Mouse (Mus musculus) limb, embryonic 11.5 days (tissue): ENCODE measurements around the gene Samd4. TPM values are rescaled to one million over a fixed set of nuclear protein-coding genes. Genes with fewer than 3 reads are reported as not detected.

Experiments
- ATAC-seq: fragments of 200-750 bp; cut with Nextera tagmentation; 2 replicates; pipeline ENCODE4 v1.8.0; 2017; ENCODE audit warnings: low read depth; ENCODE audit not compliant: insufficient number of reproducible peaks, low FRiP score, low TSS enrichment
- DNase-seq: peaks from one replicate; pipeline ENCODE4 v3.0.0-alpha.2; 2015; ENCODE audit warnings: low spot score
- H3K27ac ChIP-seq: fragments of 300-500 bp; sonication (generic); replicated peaks from 2 replicates; pipeline ENCODE4 v1.5.1; 2014; ENCODE audit warnings: low read depth, mild to moderate bottlenecking, low read length
- H3K27me3 ChIP-seq: fragments of 300-500 bp; sonication (generic); 2 replicates; pipeline ENCODE4 v1.6.1; 2014; ENCODE audit warnings: mild to moderate bottlenecking, low read length, mixed read lengths; ENCODE audit not compliant: control insufficient read depth, insufficient read depth
- H3K36me3 ChIP-seq: fragments of 300-500 bp; sonication (generic); 2 replicates; pipeline ENCODE4 v1.6.1; 2014; ENCODE audit warnings: mild to moderate bottlenecking, low read length, moderate library complexity, mixed read lengths; ENCODE audit not compliant: control insufficient read depth, insufficient read depth
- H3K4me1 ChIP-seq: fragments of 300-500 bp; sonication (generic); 2 replicates; pipeline ENCODE4 v1.6.1; 2014; ENCODE audit warnings: low read length, mixed read lengths; ENCODE audit not compliant: control insufficient read depth, insufficient read depth
- H3K4me2 ChIP-seq: fragments of 300-500 bp; sonication (generic); 2 replicates; pipeline ENCODE4 v1.6.1; 2014; ENCODE audit warnings: low read depth, mild to moderate bottlenecking, moderate library complexity; ENCODE audit not compliant: severe bottlenecking
- H3K4me3 ChIP-seq: fragments of 300-500 bp; sonication (generic); 2 replicates; pipeline ENCODE4 v1.5.1; 2014; ENCODE audit warnings: low read depth, low read length
- H3K9ac ChIP-seq: fragments of 300-500 bp; sonication (generic); 2 replicates; pipeline ENCODE4 v1.6.1; 2014; ENCODE audit warnings: mild to moderate bottlenecking, low read length
- H3K9me3 ChIP-seq: fragments of 300-500 bp; sonication (generic); 2 replicates; pipeline ENCODE4 v1.6.1; 2016; ENCODE audit warnings: low read length; ENCODE audit not compliant: control insufficient read depth
- WGBS: fragments of 180-500 bp; shearing (Covaris S2); extraction: QIAGEN DNeasy Blood & Tissue Kit; methylation state at CpG from one replicate; pipeline ENCODE4 v1.1.7; 2014; 5-methylcytosine and 5-hydroxymethylcytosine counted together
- polyA plus RNA-seq: library from polyadenylated mRNA; unstranded; fragments of >200 nt; fragmentation: Nextera tagmentation; extraction: Ambion mirVana; gene quantifications from 2 replicates; pipeline ENCODE4 v1.2.1, GENCODE M21; 2014

Gene Samd4
- polyA plus RNA-seq, 1 experiment from 2014 or later, result 3.0 TPM

- no peak overlapping the region for H3K4me3 ChIP-seq
- H3K36me3 ChIP-seq, result no peaks in the 10 kb centered on the region
- DNase-seq (no peak), ATAC-seq (no peak)
- 81% methylated on average over 5 of the region's 5 CpGs for WGBS
- H3K9me3 ChIP-seq, result no peaks in the 10 kb centered on the region
- no peak overlapping the region for H3K4me2 ChIP-seq
- no peaks in the 10 kb centered on the region for H3K27me3 ChIP-seq
- H3K9ac ChIP-seq, result no peak overlapping the region
- no peaks in the 10 kb centered on the region for H3K4me1 ChIP-seq
- no peak overlapping the region for H3K27ac ChIP-seq
Observed at GRCm38 (mm10) chr14:47066901-47067300, 184.2 kb downstream of the Samd4 start.

GRCm38 (mm10) chr14:47074045-47074666 lies 191.5 kb downstream of the Samd4 start:
- no peak overlapping the region for H3K4me2 ChIP-seq
- H3K27ac ChIP-seq, result no peak overlapping the region
- no peaks in the 10 kb centered on the region for H3K36me3 ChIP-seq
- ATAC-seq, result no peak
- no peaks in the 10 kb centered on the region for H3K4me1 ChIP-seq
- no peak overlapping the region for H3K9ac ChIP-seq
- H3K9me3 ChIP-seq, result no peaks in the 10 kb centered on the region
- 54% methylated on average over 18 of the region's 18 CpGs for WGBS
- no peak overlapping the region for H3K4me3 ChIP-seq
- H3K27me3 ChIP-seq, result no peaks in the 10 kb centered on the region
- DNase-seq, result peak; percentile 47

- H3K27me3 ChIP-seq, result no peaks in the 10 kb centered on the region
- 66% methylated on average over 14 of the region's 14 CpGs for WGBS
- no peak overlapping the region for H3K27ac ChIP-seq
- no peaks in the 10 kb centered on the region for H3K36me3 ChIP-seq
- H3K9ac ChIP-seq, result no peak overlapping the region
- no peaks in the 10 kb centered on the region for H3K4me1 ChIP-seq
- no peak overlapping the region for H3K4me3 ChIP-seq
- no peaks in the 10 kb centered on the region for H3K9me3 ChIP-seq
- DNase-seq (no peak), ATAC-seq (no peak)
- no peak overlapping the region for H3K4me2 ChIP-seq
Observed at GRCm38 (mm10) chr14:47075010-47075677, 192.5 kb downstream of the Samd4 start.

- WGBS, result 83% methylated on average over 5 of the region's 5 CpGs
- no peak for ATAC-seq
- H3K9me3 ChIP-seq, result no peaks in the 10 kb centered on the region
Observed at GRCm38 (mm10) chr14:47075856-47076255, 193.2 kb downstream of the Samd4 start.

GRCm38 (mm10) chr14:47076956-47077575 lies 194.4 kb downstream of the Samd4 start:
- no peak for ATAC-seq
- no peak overlapping the region for H3K27ac ChIP-seq
- 94% methylated on average over 14 of the region's 14 CpGs for WGBS

More at GRCm38 (mm10) chr14:47075856-47076255, 193.2 kb downstream of the Samd4 start:
- H3K4me1 ChIP-seq, result no peaks in the 10 kb centered on the region
- no peak overlapping the region for H3K4me3 ChIP-seq
- H3K27me3 ChIP-seq, result no peaks in the 10 kb centered on the region
- DNase-seq, result no peak
- H3K27ac ChIP-seq, result no peak overlapping the region
- no peak overlapping the region for H3K4me2 ChIP-seq
- H3K9ac ChIP-seq, result no peak overlapping the region
- no peaks in the 10 kb centered on the region for H3K36me3 ChIP-seq

GRCm38 (mm10) chr14:47077576-47077970 lies 194.9 kb downstream of the Samd4 start:
- Histone ChIP-seq H3K36me3 (no peaks in the 10 kb centered on the region), H3K4me1 (no peaks in the 10 kb centered on the region), H3K27me3 (no peaks in the 10 kb centered on the region), H3K4me2 (no peak overlapping the region), H3K9me3 (no peaks in the 10 kb centered on the region), H3K4me3 (no peak overlapping the region), H3K27ac (no peak overlapping the region), H3K9ac (no peak overlapping the region)
- ATAC-seq, result no peak
- 93% methylated on average over 3 of the region's 3 CpGs for WGBS
- DNase-seq, result no peak

More at GRCm38 (mm10) chr14:47076956-47077575, 194.4 kb downstream of the Samd4 start:
- H3K27me3 ChIP-seq, result no peaks in the 10 kb centered on the region
- H3K36me3 ChIP-seq, result no peaks in the 10 kb centered on the region
- H3K4me1 ChIP-seq, result no peaks in the 10 kb centered on the region
- no peak overlapping the region for H3K9ac ChIP-seq
- no peak overlapping the region for H3K4me3 ChIP-seq
- no peak for DNase-seq
- no peak overlapping the region for H3K4me2 ChIP-seq
- H3K9me3 ChIP-seq, result no peaks in the 10 kb centered on the region

GRCm38 (mm10) chr14:47079911-47080310 lies 197.3 kb downstream of the Samd4 start:
- H3K9me3 ChIP-seq, result no peaks in the 10 kb centered on the region
- H3K4me3 ChIP-seq, result no peak overlapping the region
- no peaks in the 10 kb centered on the region for H3K4me1 ChIP-seq
- H3K4me2 ChIP-seq, result no peak overlapping the region
- DNase-seq, result no peak
- WGBS, result 90% methylated on average over 7 of the region's 7 CpGs
- no peak overlapping the region for H3K27ac ChIP-seq
- no peak for ATAC-seq
- no peak overlapping the region for H3K9ac ChIP-seq
- H3K36me3 ChIP-seq, result no peaks in the 10 kb centered on the region
- no peaks in the 10 kb centered on the region for H3K27me3 ChIP-seq

GRCm38 (mm10) chr14:47083311-47083710 lies 200.7 kb downstream of the Samd4 start:
- WGBS, result 72% methylated on average over 9 of the region's 9 CpGs
- Histone ChIP-seq H3K27ac (no peak overlapping the region), H3K9ac (no peak overlapping the region), H3K36me3 (no peaks in the 10 kb centered on the region), H3K4me1 (0 out of 2 replicates have a peak, but pooled peaks cover 2% of the 10 kb centered on the region), H3K4me3 (no peak overlapping the region), H3K27me3 (no peaks in the 10 kb centered on the region), H3K9me3 (no peaks in the 10 kb centered on the region), H3K4me2 (no peak overlapping the region)
- DNase-seq (no peak), ATAC-seq (no peak)
